Mouse (Mus musculus) lung, adult 18-20 months (tissue): ENCODE results near the gene Nkx2-9.

Source experiments
- DNase-seq, 2 experiments: peaks; one replicate each; pipeline ENCODE4 v3.0.0; 2022; ENCODE audit warnings: mixed read lengths in 2 of 2

Nkx2-9 gene

GRCm38 (mm10) chr12:56612761-56613437 lies at the start of gene Nkx2-9:
TSS of gene Nkx2-9 (minus strand) at chr12:56613284.
- no peak for DNase-seq

DNA sequence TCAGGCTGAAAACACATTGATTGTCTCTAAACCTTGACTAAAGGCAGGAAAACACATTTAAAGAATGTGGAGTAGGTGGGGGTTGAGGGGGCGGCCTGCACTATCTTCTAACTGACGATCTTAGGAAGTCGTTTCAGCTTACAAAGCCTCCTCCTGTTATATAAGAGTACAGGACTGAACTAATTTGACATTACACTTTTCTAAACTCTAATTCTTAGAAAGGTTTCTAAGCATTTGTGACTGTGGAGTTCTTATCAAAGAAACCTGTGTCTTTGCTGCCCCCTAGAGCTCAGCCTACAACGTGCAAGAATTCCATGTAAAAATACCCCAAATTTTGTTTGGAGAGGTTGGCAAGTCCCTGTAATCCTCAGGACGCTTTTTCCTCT lies 24.1 kb upstream of the Nkx2-9 start:
- peak; percentile 20 to 41 for DNase-seq

DNA sequence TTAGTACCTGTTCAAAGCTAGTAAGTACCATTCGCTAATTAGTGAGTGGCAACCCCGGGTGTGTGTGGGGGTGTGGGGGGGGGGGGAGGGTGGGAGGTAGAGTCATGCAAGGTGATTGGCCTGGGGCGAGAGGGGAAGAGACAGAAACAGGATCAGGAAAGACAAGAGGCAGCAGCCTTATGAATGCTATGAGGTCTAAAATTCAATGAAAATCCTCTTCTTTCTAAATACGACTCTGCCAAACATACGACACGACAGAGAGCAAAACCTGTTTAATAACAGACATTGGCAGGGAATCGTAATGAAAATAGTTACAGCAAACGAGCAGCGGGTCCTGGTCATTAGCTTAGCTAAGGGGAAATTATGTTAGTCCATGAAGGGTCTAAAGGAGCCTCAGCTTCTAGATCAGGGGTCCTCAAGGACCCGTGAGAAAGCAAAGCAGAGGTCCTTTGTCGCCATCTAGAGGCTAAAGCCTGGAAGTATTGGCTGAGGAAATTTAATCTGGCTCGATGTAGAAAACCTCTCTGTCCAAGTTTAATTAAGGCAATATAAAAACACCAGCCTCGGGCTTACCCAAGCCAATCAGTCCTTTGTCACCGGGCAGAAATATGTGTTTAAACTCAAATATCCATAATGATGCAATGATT lies 23.6 kb upstream of the Nkx2-9 start:
- DNase-seq = peak in 1 of 2 experiments; percentile 31

DNA sequence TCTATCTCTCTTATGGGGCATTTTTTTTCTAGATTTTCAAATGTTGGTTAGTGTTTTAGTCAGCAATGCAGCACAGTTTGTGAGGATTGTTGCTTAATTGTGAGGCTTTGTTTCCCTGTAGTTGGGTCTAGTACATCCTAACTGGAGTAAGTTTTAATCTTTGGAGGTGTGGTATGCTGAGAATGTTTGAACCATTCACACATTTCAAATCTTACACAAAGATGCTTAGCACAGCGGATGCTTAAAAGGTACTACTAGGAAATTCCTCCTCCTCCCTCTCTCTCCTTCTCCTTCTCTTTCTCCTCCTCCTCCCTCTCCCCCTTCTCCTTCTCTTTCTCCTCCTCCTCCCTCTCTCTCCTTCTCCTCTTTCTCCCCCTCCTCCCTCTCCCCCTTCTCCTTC lies 3.0 kb upstream of the Nkx2-9 start:
- no peak for DNase-seq

- DNase-seq = peak in 1 of 2 experiments; percentile 14
Measured at GRCm38 (mm10) chr12:56615391-56615790, 2.3 kb upstream of the Nkx2-9 start.

- DNase-seq = no peak
Measured at GRCm38 (mm10) chr12:56614513-56614912, 1.4 kb upstream of the Nkx2-9 start.

- no peak for DNase-seq
Measured at GRCm38 (mm10) chr12:56613916-56614510, 929 bp upstream of the Nkx2-9 start.

DNA sequence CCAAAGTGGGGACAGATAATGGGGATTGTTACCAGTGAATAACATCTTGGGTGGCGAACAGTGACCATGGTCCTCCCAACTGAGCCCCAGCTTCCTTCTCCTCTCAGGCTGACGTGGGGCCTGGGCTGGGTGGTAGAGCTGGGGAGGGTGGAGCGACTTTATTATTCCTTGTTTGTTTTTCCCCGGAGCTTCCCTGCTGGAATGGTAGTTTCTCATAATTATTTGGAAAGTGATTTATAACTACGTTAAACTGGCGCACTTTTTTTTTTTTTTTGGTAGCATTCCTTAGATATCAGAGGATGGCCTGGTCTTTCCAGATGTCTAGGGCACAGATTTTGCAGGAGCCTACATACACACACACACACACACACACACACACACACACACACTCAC lies 350 bp upstream of the Nkx2-9 start:
- no peak for DNase-seq

GRCm38 (mm10) chr12:56612349-56612735 lies 742 bp downstream of the Nkx2-9 start:
- DNase-seq = no peak

- DNase-seq = peak; percentile 6 to 19
Measured at GRCm38 (mm10) chr12:56611504-56612348, 1.4 kb downstream of the Nkx2-9 start.

DNA sequence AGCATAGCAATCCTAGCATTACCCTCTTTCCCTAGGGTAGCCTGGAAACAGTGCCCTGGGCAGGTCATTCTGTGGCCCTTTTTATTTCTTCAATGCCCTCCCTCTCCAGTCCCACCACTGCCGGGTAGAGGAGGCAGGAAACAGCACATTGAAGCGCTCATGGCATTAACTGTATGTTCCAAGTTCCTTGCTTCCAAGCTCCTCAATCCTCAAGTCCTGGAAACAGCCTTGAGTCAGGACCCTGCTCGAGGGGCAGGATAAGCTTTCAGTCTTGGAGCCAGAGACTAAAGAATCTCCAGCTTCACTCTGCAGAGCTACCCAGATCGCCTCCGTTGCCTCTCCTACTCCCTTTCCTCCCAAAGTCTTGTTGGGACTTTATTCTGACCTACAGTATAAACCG lies 2.2 kb downstream of the Nkx2-9 start:
- DNase-seq = no peak

DNA sequence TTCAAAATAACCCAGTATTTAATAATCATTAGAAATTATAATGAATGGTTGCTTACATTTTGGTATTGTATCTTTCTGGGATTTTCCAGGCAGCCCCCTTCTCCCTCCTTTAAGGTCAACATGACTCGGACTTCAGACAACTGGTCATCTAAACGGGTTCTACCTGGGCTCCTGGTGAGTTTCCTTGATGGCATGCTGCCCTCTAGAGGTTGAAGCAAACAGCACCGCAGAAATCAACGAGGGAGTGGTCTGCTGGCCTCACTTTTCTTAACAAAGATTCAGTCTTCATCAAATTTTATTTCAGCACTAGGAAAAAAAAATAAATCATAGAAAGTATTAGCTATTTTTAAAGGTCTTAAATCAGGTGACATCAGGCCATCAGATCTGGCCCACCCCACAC lies 21.4 kb downstream of the Nkx2-9 start:
- DNase-seq = peak; percentile 18 to 25

DNA sequence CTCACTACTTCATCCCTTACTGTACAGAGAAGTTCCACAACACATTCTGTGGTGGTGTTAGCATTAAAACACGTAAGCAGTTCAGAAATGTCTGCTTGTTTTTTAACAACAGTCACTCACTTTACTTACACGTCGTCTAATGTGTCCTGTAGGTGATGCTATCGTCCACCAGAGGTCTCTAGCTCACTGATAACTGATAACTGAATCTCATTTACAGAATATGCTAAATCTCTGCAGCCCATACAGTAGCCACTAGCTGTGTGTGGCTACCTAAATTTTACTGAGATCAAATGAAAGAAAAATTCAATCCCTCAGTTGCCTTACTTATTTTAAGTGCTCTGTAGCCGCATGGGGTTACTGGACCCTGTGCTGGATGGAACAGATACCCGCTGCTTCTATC lies 25.3 kb downstream of the Nkx2-9 start:
- DNase-seq = no peak
